Mouse (Mus musculus) thymus, postnatal 4 days (tissue): Measurements from ENCODE around the gene Sdr39u1.

ENCODE experiments used
- DNase-seq: peaks from one replicate; pipeline ENCODE4 v3.0.0; 2021

Sdr39u1 gene

GRCm38 (mm10) chr14:55884166-55884565, 15.9 kb downstream of the Sdr39u1 start, which contains the start of gene Cbln3:
Cbln3 (minus strand) TSS chr14:55884392.
- peak; percentile 22 for DNase-seq

- DNase-seq: no peak
These were observed 16.4 kb downstream of the Sdr39u1 start for GRCm38 (mm10) chr14:55883663-55884062.

- no peak for DNase-seq
These were observed 16.9 kb downstream of the Sdr39u1 start for GRCm38 (mm10) chr14:55883149-55883661.

- DNase-seq: no peak
These were observed 17.9 kb downstream of the Sdr39u1 start for GRCm38 (mm10) chr14:55882171-55882641.

- DNase-seq: no peak
These were observed 19.1 kb downstream of the Sdr39u1 start for GRCm38 (mm10) chr14:55880982-55881381.

GRCm38 (mm10) chr14:55879623-55880022, 20.5 kb downstream of the Sdr39u1 start:
- DNase-seq: peak; percentile 90

- no peak for DNase-seq
These were observed 21.7 kb downstream of the Sdr39u1 start for GRCm38 (mm10) chr14:55878316-55878940.

- DNase-seq: no peak
These were observed 22.4 kb downstream of the Sdr39u1 start for GRCm38 (mm10) chr14:55877469-55878315.

GRCm38 (mm10) chr14:55873714-55874683, 26.1 kb downstream of the Sdr39u1 start:
- peak; percentile 83 for DNase-seq

GRCm38 (mm10) chr14:55873242-55873713, 26.8 kb downstream of the Sdr39u1 start:
- DNase-seq: no peak

GRCm38 (mm10) chr14:55872551-55872950, 27.5 kb downstream of the Sdr39u1 start:
- DNase-seq: no peak

GRCm38 (mm10) chr14:55872039-55872438, 28.1 kb downstream of the Sdr39u1 start:
- no peak for DNase-seq

GRCm38 (mm10) chr14:55869538-55869937, 30.6 kb downstream of the Sdr39u1 start:
- no peak for DNase-seq

- DNase-seq: no peak
These were observed 31.7 kb downstream of the Sdr39u1 start for GRCm38 (mm10) chr14:55868230-55869026.

GRCm38 (mm10) chr14:55866962-55867361, 33.1 kb downstream of the Sdr39u1 start:
- DNase-seq: peak; percentile 51

- peak; percentile 81 for DNase-seq
These were observed 36.3 kb downstream of the Sdr39u1 start for GRCm38 (mm10) chr14:55863773-55864172.

GRCm38 (mm10) chr14:55862970-55863369, 37.1 kb downstream of the Sdr39u1 start:
- no peak for DNase-seq

GRCm38 (mm10) chr14:55862186-55862585, 37.9 kb downstream of the Sdr39u1 start:
- no peak for DNase-seq

GRCm38 (mm10) chr14:55857588-55857987, 42.5 kb downstream of the Sdr39u1 start:
- no peak for DNase-seq

- peak; percentile 61 for DNase-seq
These were observed 45.0 kb downstream of the Sdr39u1 start for GRCm38 (mm10) chr14:55855101-55855561.

- peak; percentile 23 for DNase-seq
These were observed 45.5 kb downstream of the Sdr39u1 start for GRCm38 (mm10) chr14:55854406-55855100.
